Mouse (Mus musculus) splenic B cell, adult 2 months (primary cell): ENCODE measurements around the gene Paqr9.

Experiments used
- DNase-seq: peaks from one replicate; pipeline ENCODE4 v3.0.0-alpha.2; 2011; ENCODE audit warnings: low read depth, low spot score
- H3K27me3 ChIP-seq: 2 replicates; pipeline ENCODE4 v1.6.1; 2012; ENCODE audit warnings: mild to moderate bottlenecking, low read length, moderate library complexity, mixed read lengths; ENCODE audit not compliant: control insufficient read depth, poor library complexity, insufficient read depth, severe bottlenecking
- H3K36me3 ChIP-seq: 2 replicates; pipeline ENCODE4 v1.6.1; 2012; ENCODE audit warnings: mild to moderate bottlenecking, low read length, moderate library complexity, mixed read lengths; ENCODE audit not compliant: control insufficient read depth, poor library complexity, insufficient read depth, severe bottlenecking

Gene Paqr9

GRCm38 (mm10) chr9:95556067-95556512 lies 3.4 kb upstream of the Paqr9 start:
- Histone ChIP-seq H3K36me3 (no peaks in the 10 kb centered on the region), H3K27me3 (no peaks in the 10 kb centered on the region)
- no peak for DNase-seq

- DNase-seq: no peak
- Histone ChIP-seq H3K36me3 (no peaks in the 10 kb centered on the region), H3K27me3 (no peaks in the 10 kb centered on the region)
Observed at GRCm38 (mm10) chr9:95557722-95558121, 1.7 kb upstream of the Paqr9 start.

- no peak for DNase-seq
- no peaks in the 10 kb centered on the region for H3K27me3 ChIP-seq
- H3K36me3 ChIP-seq: no peaks in the 10 kb centered on the region
Observed at GRCm38 (mm10) chr9:95558726-95559058, 765 bp upstream of the Paqr9 start.

GRCm38 (mm10) chr9:95559936-95560735 lies 679 bp downstream of the Paqr9 start:
- DNase-seq: no peak
- no peaks in the 10 kb centered on the region for H3K36me3 ChIP-seq

GRCm38 (mm10) chr9:95564047-95564446 lies 4.6 kb downstream of the Paqr9 start:
- Histone ChIP-seq H3K27me3 (no peaks in the 10 kb centered on the region), H3K36me3 (no peaks in the 10 kb centered on the region)
- DNase-seq: no peak

More at GRCm38 (mm10) chr9:95559936-95560735, 679 bp downstream of the Paqr9 start:
- H3K27me3 ChIP-seq: no peaks in the 10 kb centered on the region

GRCm38 (mm10) chr9:95566394-95566793 lies 6.9 kb downstream of the Paqr9 start:
- H3K27me3 ChIP-seq: no peaks in the 10 kb centered on the region
- no peak for DNase-seq
- H3K36me3 ChIP-seq: no peaks in the 10 kb centered on the region

- no peak for DNase-seq
- Histone ChIP-seq H3K27me3 (no peaks in the 10 kb centered on the region), H3K36me3 (no peaks in the 10 kb centered on the region)
Observed at GRCm38 (mm10) chr9:95566931-95567330, 7.5 kb downstream of the Paqr9 start.

- no peak for DNase-seq
- no peaks in the 10 kb centered on the region for H3K27me3 ChIP-seq
- no peaks in the 10 kb centered on the region for H3K36me3 ChIP-seq
Observed at GRCm38 (mm10) chr9:95569249-95569648, 9.8 kb downstream of the Paqr9 start.

GRCm38 (mm10) chr9:95569966-95570365 lies 10.5 kb downstream of the Paqr9 start:
- DNase-seq: no peak
- Histone ChIP-seq H3K36me3 (no peaks in the 10 kb centered on the region), H3K27me3 (no peaks in the 10 kb centered on the region)

- Histone ChIP-seq H3K36me3 (no peaks in the 10 kb centered on the region), H3K27me3 (no peaks in the 10 kb centered on the region)
- no peak for DNase-seq
Observed at GRCm38 (mm10) chr9:95570604-95571003, 11.1 kb downstream of the Paqr9 start.

GRCm38 (mm10) chr9:95571494-95571893 lies 12.0 kb downstream of the Paqr9 start:
- Histone ChIP-seq H3K36me3 (no peaks in the 10 kb centered on the region), H3K27me3 (no peaks in the 10 kb centered on the region)
- DNase-seq: no peak

- no peaks in the 10 kb centered on the region for H3K27me3 ChIP-seq
Observed at GRCm38 (mm10) chr9:95572558-95572957, 13.1 kb downstream of the Paqr9 start.

GRCm38 (mm10) chr9:95574116-95574515 lies 14.7 kb downstream of the Paqr9 start:
- no peaks in the 10 kb centered on the region for H3K36me3 ChIP-seq
- no peak for DNase-seq
- no peaks in the 10 kb centered on the region for H3K27me3 ChIP-seq

More at GRCm38 (mm10) chr9:95572558-95572957, 13.1 kb downstream of the Paqr9 start:
- H3K36me3 ChIP-seq: no peaks in the 10 kb centered on the region
- DNase-seq: no peak

- no peak for DNase-seq
- Histone ChIP-seq H3K36me3 (no peaks in the 10 kb centered on the region), H3K27me3 (no peaks in the 10 kb centered on the region)
Observed at GRCm38 (mm10) chr9:95577502-95577901, 18.0 kb downstream of the Paqr9 start.

GRCm38 (mm10) chr9:95578366-95578895 lies 19.0 kb downstream of the Paqr9 start:
- no peaks in the 10 kb centered on the region for H3K27me3 ChIP-seq
- no peaks in the 10 kb centered on the region for H3K36me3 ChIP-seq
- DNase-seq: no peak
